ENCODE assay signal across 8 mouse cellular contexts in the genomic region with DNA sequence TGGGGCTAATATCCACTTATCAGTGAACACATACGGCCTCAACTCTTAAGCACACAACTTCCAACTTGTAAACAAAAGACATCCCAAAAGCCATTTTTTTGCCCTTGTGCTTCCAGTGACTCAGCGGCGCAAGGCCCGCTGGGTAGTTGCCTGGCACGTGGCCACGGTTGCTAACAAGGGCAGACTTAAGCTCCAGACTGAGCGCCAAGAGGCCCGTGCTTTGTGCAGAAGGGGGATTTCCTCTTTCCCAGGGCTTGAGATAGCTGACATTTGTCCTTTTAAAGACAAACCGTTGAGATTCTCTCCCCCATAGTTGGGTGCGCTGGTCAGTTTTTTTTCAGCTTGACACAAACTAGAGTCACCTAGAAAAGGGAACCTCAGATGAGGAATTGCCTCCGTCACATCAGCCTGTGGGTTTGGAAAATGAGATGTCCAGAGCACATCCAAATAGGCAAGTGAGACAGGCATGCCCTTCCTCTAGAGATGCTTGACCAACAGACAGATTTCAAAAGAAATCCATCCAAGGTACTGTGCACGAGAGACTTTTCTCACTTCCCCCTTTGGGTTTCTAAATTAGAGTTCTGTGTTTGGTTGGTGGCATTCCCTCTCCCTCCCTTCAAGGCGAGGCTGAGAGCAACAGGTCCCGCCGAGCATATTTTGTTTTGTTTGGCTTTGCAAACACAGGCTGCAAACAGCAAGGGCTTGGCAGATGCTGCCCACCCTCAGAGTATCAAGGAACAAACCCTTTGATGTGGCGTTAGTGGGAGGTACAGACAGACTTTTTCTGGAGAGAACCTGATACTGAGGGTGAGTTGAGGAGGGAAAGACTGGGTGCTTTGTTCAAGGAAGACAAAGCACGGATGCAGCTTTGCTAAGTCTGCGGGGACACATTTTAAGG. TPM values are rescaled to one million over a fixed set of nuclear protein-coding genes. Genes with fewer than 3 reads are reported as not detected.
DNase-seq lines count a peak whose midpoint lies in the region; ATAC-seq lines count a peak whose summit lies in the region.

No protein-coding gene starts in this region.

- peak; percentile 76 for ATAC-seq in megakaryocyte, adult 5-6 weeks (ENCODE audit: poor library complexity, severe bottlenecking)

- peak; percentile 83 for DNase-seq in MN1 (ENCODE audit: low spot score)
- peak; percentile 60 to 84 for DNase-seq in cerebellum, postnatal 25 days
- DNase-seq in gastrocnemius, postnatal 10 days: peak; percentile 80
- DNase-seq in induced T-regulatory cell, adult 2 months (ENCODE audit: low read depth): peak; percentile 39
- DNase-seq in left cerebral cortex, adult 9 months (ENCODE audit: low spot score in 2 of 2): peak; percentile 33 to 54
- peak; percentile 46 for DNase-seq in right cerebral cortex, postnatal 25 days
- peak; percentile 77 for DNase-seq in urinary bladder, postnatal 25 days (ENCODE audit: low spot score)

RNA-seq across cellular contexts. Expression of a gene that starts 26.0 kb away (rescaled TPM):
- 10 to 100 TPM; 26.5 to 27.6 TPM for total RNA-seq in gastrocnemius, postnatal 10 days (2021)
- total RNA-seq in megakaryocyte, adult 5-6 weeks (2015): 0.18 and 1.6 TPM in 2 replicates
- total RNA-seq in megakaryocyte, adult 5-6 weeks (2017): 0.26 and 0.49 TPM in 2 replicates

Comparison
In these comparisons a context has a peak if more than half of its experiments do, and no peak if none do; other contexts are left out.
1. Peak in every context shown above with its lines: DNase-seq and ATAC-seq.
2. RNA of a gene that starts 26.0 kb away (total RNA-seq): 26.5 to 27.6 TPM in gastrocnemius, postnatal 10 days; 0.18 to 1.6 TPM in megakaryocyte, adult 5-6 weeks; every median in the first group is over 10 times any median in the second.